Mouse (Mus musculus) myocyte (in vitro differentiated cells): ENCODE data around the gene Olfr1054. TPM values are rescaled to one million over a fixed set of nuclear protein-coding genes. Genes with fewer than 3 reads are reported as not detected.
"Not testable (repeated sequence)": the region's sequence is repeated elsewhere in the genome, so short reads cannot be mapped to it uniquely, and the experiment has no call there.

Experiments
- H3K27me3 ChIP-seq: one replicate; pipeline ENCODE4 v1.6.1; 2011; ENCODE audit not compliant: control insufficient read depth, insufficient read depth, insufficient read length
- H3K36me3 ChIP-seq: one replicate; pipeline ENCODE4 v1.6.1; 2011; ENCODE audit not compliant: control insufficient read depth, insufficient read depth
- H3K4me2 ChIP-seq: one replicate; pipeline ENCODE4 v1.6.1; 2011; ENCODE audit warnings: low read depth, control low read depth
- H3K4me3 ChIP-seq: one replicate; pipeline ENCODE4 v1.5.1; 2011; ENCODE audit warnings: mild to moderate bottlenecking, control low read depth, moderate library complexity
- H3K79me2 ChIP-seq: one replicate; pipeline ENCODE4 v1.6.1; 2011; ENCODE audit not compliant: control insufficient read depth, insufficient read depth
- H3ac ChIP-seq: one replicate; pipeline ENCODE4 v1.6.1; 2011; ENCODE audit not compliant: control insufficient read depth, insufficient read length
- CEBPB ChIP-seq: IDR thresholded peaks from 2 replicates; pipeline ENCODE4 v1.6.1; 2011; ENCODE audit warnings: mild to moderate bottlenecking, moderate library complexity; ENCODE audit not compliant: poor library complexity, insufficient read depth, severe bottlenecking
- E2F4 ChIP-seq: IDR thresholded peaks from one replicate; pipeline ENCODE4 v1.6.1; 2011; ENCODE audit warnings: mild to moderate bottlenecking, control low read depth, moderate library complexity; ENCODE audit not compliant: insufficient read depth
- MAX ChIP-seq: IDR thresholded peaks from one replicate; pipeline ENCODE4 v1.6.1; 2011; ENCODE audit warnings: low read depth, mild to moderate bottlenecking, control low read depth
- MYOD1 ChIP-seq, 3 experiments: IDR thresholded peaks; one replicate each; pipeline ENCODE4 v1.6.1; 2011; ENCODE audit warnings: control low read depth in 2 of 3, low read depth in 2 of 3, mild to moderate bottlenecking in 2 of 3, moderate library complexity in 1 of 3; ENCODE audit not compliant: insufficient read length in 2 of 3, control insufficient read depth in 1 of 3
- MYOG ChIP-seq, 3 experiments: IDR thresholded peaks; one replicate each; pipeline ENCODE4 v1.6.1; 2011; ENCODE audit warnings: control low read depth in 2 of 3, low read depth in 2 of 3, mild to moderate bottlenecking in 2 of 3; ENCODE audit not compliant: insufficient read length in 2 of 3, control insufficient read depth in 1 of 3, insufficient read depth in 1 of 3
- POLR2A ChIP-seq: IDR thresholded peaks from one replicate; pipeline ENCODE4 v1.6.1; 2011; ENCODE audit warnings: low read depth, mild to moderate bottlenecking, control low read depth, moderate library complexity; ENCODE audit not compliant: insufficient read length
- POLR2AphosphoS2 ChIP-seq: IDR thresholded peaks from one replicate; pipeline ENCODE4 v1.6.1; 2011; ENCODE audit warnings: low read depth, control low read depth; ENCODE audit not compliant: insufficient read length
- REST ChIP-seq: IDR thresholded peaks from one replicate; pipeline ENCODE4 v1.6.1; 2011; ENCODE audit warnings: mild to moderate bottlenecking, control low read depth, moderate library complexity; ENCODE audit not compliant: insufficient read depth, insufficient read length
- SRF ChIP-seq: IDR thresholded peaks from one replicate; pipeline ENCODE4 v1.6.1; 2011; ENCODE audit warnings: low read depth; ENCODE audit not compliant: control insufficient read depth, insufficient read length
- TCF12 ChIP-seq: IDR thresholded peaks from one replicate; pipeline ENCODE4 v1.6.1; 2011; ENCODE audit warnings: mild to moderate bottlenecking, control low read depth; ENCODE audit not compliant: poor library complexity, insufficient read depth, severe bottlenecking
- TCF3 ChIP-seq: IDR thresholded peaks from one replicate; pipeline ENCODE4 v1.6.1; 2011; ENCODE audit warnings: low read depth, control low read depth; ENCODE audit not compliant: insufficient read length
- USF1 ChIP-seq: IDR thresholded peaks from one replicate; pipeline ENCODE4 v1.6.1; 2011; ENCODE audit warnings: low read depth, mild to moderate bottlenecking, control low read depth, moderate library complexity
- polyA plus RNA-seq: library from polyadenylated mRNA; unstranded; fragments of >200 nt; fragmentation: generic; extraction: Trizol; gene quantifications from one replicate; pipeline ENCODE4 v1.2.1, GENCODE M21; 2012; ENCODE audit warnings: missing spikeins

The Olfr1054 gene
- not detected for polyA plus RNA-seq

DNA sequence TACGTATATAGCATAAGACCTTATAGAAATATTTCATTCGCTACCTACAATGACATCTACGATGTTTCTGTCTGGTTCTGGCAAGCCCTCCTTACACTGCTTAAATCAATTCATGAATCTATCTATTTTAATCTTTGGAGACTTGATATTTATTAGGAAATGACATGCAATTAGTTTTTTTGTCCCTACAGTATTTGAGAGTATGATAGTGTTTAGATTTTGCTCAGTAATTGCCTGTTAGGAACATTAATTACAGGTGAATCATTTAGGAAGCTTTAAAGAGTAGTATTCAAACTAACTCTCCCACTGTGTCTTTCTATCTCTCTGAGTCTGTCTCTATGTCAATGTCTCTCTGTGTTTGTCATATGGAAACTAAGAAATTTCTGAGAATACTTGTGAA lies at the start of gene Olfr1054:
Olfr1054 (minus strand) TSS at position 101 of the 400 bp plus-strand sequence.
- H3K36me3 ChIP-seq: no peaks in the 10 kb centered on the region
- H3ac ChIP-seq: no peak within 1 kb of the TSS
- H3K4me3 ChIP-seq: no peak within 1 kb of the TSS
- H3K27me3 ChIP-seq: no peaks in the 10 kb centered on the region
- H3K79me2 ChIP-seq: no peaks in the 10 kb centered on the region
- no peak for TF ChIP-seq MYOG (IDR thresholded peaks at IDR 0.05; ENCODE audit: control insufficient read depth in 1 of 3, insufficient read depth in 1 of 3, insufficient read length in 2 of 3, low read depth in 2 of 3)
- no peak for TF ChIP-seq MAX
- no peak for TF ChIP-seq MYOD1 (IDR thresholded peaks at IDR 0.05; ENCODE audit: control insufficient read depth in 1 of 3, insufficient read length in 2 of 3, low read depth in 2 of 3)
- no peak for TF ChIP-seq SRF
- TF ChIP-seq USF1: no peak
- TF ChIP-seq REST: no peak
- TF ChIP-seq POLR2A: no peak
- TF ChIP-seq TCF3: no peak
- TF ChIP-seq TCF12: no peak
- TF ChIP-seq POLR2AphosphoS2: no peak
- no peak for TF ChIP-seq E2F4
- no peak for TF ChIP-seq CEBPB
- H3K4me2 ChIP-seq: no peak within 1 kb of the TSS

DNA sequence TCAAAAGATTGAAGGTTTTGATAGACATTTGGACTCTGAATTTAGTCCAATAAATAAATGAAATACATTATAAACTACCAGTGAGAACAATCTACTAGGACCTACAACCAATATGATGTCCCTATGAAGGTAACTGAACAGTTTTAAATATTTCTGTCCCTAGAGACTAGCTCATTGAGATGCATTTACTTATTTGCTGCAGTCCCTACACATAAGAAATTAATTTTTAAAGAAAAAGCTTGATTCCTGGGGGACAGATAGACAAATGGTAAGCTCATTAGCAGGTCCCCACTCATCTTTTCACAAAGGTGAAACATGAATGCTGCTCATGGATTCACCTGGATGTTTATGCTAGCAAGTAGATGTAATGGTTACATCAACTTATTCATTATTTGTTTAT lies 43.1 kb upstream of the Olfr1054 start, which contains the start of gene Olfr1057:
Olfr1057 (minus strand) TSS at position 101 of the 400 bp plus-strand sequence.
- no peak for TF ChIP-seq TCF3
- TF ChIP-seq TCF12: no peak
- TF ChIP-seq MAX: no peak
- no peak for TF ChIP-seq POLR2AphosphoS2
- TF ChIP-seq POLR2A: no peak
- no peak for TF ChIP-seq USF1
- TF ChIP-seq REST: no peak
- TF ChIP-seq E2F4: no peak
- no peak for TF ChIP-seq MYOG (IDR thresholded peaks at IDR 0.05; ENCODE audit: control insufficient read depth in 1 of 3, insufficient read depth in 1 of 3, insufficient read length in 2 of 3, low read depth in 2 of 3)
- H3K4me2 ChIP-seq: no peak within 1 kb of the TSS
- no peak within 1 kb of the TSS for H3K4me3 ChIP-seq
- H3ac ChIP-seq: no peak within 1 kb of the TSS
- no peaks in the 10 kb centered on the region for H3K27me3 ChIP-seq
- no peaks in the 10 kb centered on the region for H3K79me2 ChIP-seq
- no peaks in the 10 kb centered on the region for H3K36me3 ChIP-seq

DNA sequence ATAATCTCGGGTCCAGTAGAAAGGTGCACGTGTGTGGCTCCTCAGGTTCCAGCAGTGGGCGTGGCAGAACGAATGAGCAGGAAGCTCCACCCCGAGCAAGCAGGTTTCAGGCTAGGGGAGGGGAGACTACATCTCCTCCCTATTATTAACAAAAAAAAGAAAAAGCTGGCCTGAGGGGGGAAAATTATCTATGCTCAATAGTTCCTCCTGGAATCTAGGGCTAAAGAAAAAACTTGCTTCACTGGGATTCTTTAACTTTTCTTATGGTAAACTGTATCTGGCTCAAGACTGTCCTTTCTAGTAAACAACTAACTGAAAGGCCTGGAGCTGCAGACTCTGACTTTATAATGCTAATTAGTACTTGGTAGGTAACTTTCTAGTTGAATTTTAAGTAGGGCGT lies 31.1 kb upstream of the Olfr1054 start:
- H3K79me2 ChIP-seq, H3K27me3 ChIP-seq, H3K4me3 ChIP-seq, H3ac ChIP-seq, H3K36me3 ChIP-seq, H3K4me2 ChIP-seq: not testable (repeated sequence)

DNA sequence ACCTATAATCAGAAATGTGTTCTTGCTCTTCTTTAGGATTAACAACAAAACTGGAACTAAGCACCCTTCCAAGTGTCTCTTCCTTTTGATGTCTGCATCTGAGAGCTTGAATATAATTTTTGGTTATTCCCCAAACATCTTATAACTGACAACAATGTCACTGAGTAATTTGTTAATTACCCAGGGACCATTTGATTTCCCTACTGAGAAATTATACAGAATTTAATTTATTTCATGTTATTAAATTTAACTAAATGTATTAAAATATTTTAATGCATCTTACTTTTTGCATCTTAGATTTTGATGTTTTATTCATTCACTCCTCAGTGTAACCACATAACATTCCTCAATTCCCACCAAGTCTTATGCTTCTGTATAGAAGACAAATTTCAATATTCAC lies 27.1 kb upstream of the Olfr1054 start, which contains the start of gene Olfr1056:
Olfr1056 (minus strand) TSS at position 101 of the 400 bp plus-strand sequence.
- Histone ChIP-seq H3ac (no peak within 1 kb of the TSS), H3K4me2 (no peak within 1 kb of the TSS), H3K79me2 (no peaks in the 10 kb centered on the region), H3K36me3 (no peaks in the 10 kb centered on the region), H3K4me3 (no peak within 1 kb of the TSS), H3K27me3 (no peaks in the 10 kb centered on the region)
- no peak for TF ChIP-seq TCF3
- no peak for TF ChIP-seq MYOG (IDR thresholded peaks at IDR 0.05; ENCODE audit: control insufficient read depth in 1 of 3, insufficient read depth in 1 of 3, insufficient read length in 2 of 3, low read depth in 2 of 3)
- no peak for TF ChIP-seq TCF12
- TF ChIP-seq MAX: no peak
- TF ChIP-seq E2F4: no peak
- no peak for TF ChIP-seq POLR2AphosphoS2

DNA sequence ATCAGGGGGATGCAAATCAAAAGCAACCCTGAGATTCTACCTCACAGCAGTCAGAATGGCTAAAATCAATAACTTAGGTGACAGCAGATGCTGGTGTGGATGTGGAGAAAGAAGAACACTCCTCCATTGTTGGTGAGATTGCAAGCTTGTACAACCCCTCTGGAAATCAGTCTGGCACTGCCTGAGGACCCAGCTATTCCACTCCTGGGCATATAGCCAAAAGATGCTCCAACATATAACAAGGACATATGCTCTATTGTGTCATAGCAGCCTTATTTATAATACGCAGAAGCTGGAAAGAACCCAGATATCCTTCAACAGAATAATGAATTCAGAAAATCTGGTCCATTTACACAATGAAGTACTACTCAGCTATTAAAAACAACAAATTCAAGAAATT lies 16.5 kb upstream of the Olfr1054 start:
- not testable (repeated sequence) for H3K27me3 ChIP-seq, H3K79me2 ChIP-seq, H3K36me3 ChIP-seq, H3ac ChIP-seq, H3K4me3 ChIP-seq, H3K4me2 ChIP-seq

DNA sequence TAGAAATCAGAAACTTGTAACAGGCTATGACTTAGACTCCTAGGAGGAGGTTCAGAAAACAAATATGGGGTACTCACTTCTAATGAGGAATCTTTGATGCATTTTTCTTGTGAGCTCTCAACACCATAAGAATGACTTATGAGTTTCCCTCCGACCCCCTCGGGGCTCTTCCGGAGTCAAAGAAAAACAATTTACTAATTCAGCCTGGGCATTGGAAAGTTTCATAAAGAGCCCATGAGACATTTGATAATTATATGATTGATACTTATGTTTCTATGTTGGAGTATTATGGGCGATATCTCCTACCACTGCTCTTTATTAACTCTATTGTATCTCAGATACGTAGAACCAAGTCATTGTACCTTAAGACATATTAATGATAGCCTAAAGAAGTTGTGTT lies 15.0 kb upstream of the Olfr1054 start, which contains the start of gene Olfr1055:
Olfr1055 (minus strand) TSS at position 101 of the 400 bp plus-strand sequence.
- Histone ChIP-seq H3ac (no peak within 1 kb of the TSS), H3K4me3 (no peak within 1 kb of the TSS), H3K27me3 (no peaks in the 10 kb centered on the region), H3K79me2 (no peaks in the 10 kb centered on the region), H3K36me3 (no peaks in the 10 kb centered on the region), H3K4me2 (no peak within 1 kb of the TSS)
- no peak for TF ChIP-seq MYOD1 (IDR thresholded peaks at IDR 0.05; ENCODE audit: control insufficient read depth in 1 of 3, insufficient read length in 2 of 3, low read depth in 2 of 3)
- TF ChIP-seq POLR2A: no peak
- TF ChIP-seq TCF12: no peak
- no peak for TF ChIP-seq E2F4
- TF ChIP-seq REST: no peak
- no peak for TF ChIP-seq CEBPB
- no peak for TF ChIP-seq SRF
- no peak for TF ChIP-seq MAX
- TF ChIP-seq USF1: no peak
- TF ChIP-seq TCF3: no peak
- no peak for TF ChIP-seq POLR2AphosphoS2
- TF ChIP-seq MYOG (IDR thresholded peaks at IDR 0.05; ENCODE audit: control insufficient read depth in 1 of 3, insufficient read depth in 1 of 3, insufficient read length in 2 of 3, low read depth in 2 of 3): no peak
